Mouse (Mus musculus) heart, postnatal 0 days (tissue): ENCODE results near the gene Cyp4a12a. TPM values are rescaled to one million over a fixed set of nuclear protein-coding genes. Genes with fewer than 3 reads are reported as not detected.
"Not testable (repeated sequence)": the region's sequence is repeated elsewhere in the genome, so short reads cannot be mapped to it uniquely, and the experiment has no call there.

Experiments used
- ATAC-seq: fragments of 200-750 bp; cut with Nextera tagmentation; 2 replicates; pipeline ENCODE4 v1.8.0; 2017; ENCODE audit warnings: low read depth, moderate number of reproducible peaks, moderate library complexity; ENCODE audit not compliant: insufficient read depth
- DNase-seq: peaks from one replicate; pipeline ENCODE4 v3.0.0-alpha.2; 2016; ENCODE audit warnings: low spot score
- H3K27ac ChIP-seq: fragments of 300-500 bp; sonication (generic); 2 replicates; pipeline ENCODE4 v1.5.1; 2014; ENCODE audit warnings: low read depth, mild to moderate bottlenecking
- H3K27me3 ChIP-seq: fragments of 300-500 bp; sonication (generic); 2 replicates; pipeline ENCODE4 v1.6.1; 2014; ENCODE audit warnings: low read length, mixed read lengths; ENCODE audit not compliant: control insufficient read depth, insufficient read depth
- H3K36me3 ChIP-seq: fragments of 300-500 bp; sonication (generic); replicated peaks from 2 replicates; pipeline ENCODE4 v1.6.1; 2014; ENCODE audit warnings: low read length, mixed read lengths; ENCODE audit not compliant: control insufficient read depth, insufficient read depth
- H3K4me1 ChIP-seq: fragments of 300-500 bp; sonication (generic); 2 replicates; pipeline ENCODE4 v1.6.1; 2014; ENCODE audit warnings: antibody characterized with exemption; ENCODE audit not compliant: control insufficient read depth, insufficient read depth
- H3K4me2 ChIP-seq: fragments of 300-500 bp; sonication (generic); 2 replicates; pipeline ENCODE4 v1.6.1; 2014; ENCODE audit warnings: low read depth, mild to moderate bottlenecking, low read length, moderate library complexity
- H3K4me3 ChIP-seq: fragments of 300-500 bp; sonication (generic); 2 replicates; pipeline ENCODE4 v1.5.1; 2014; ENCODE audit warnings: low read depth, low read length
- H3K9ac ChIP-seq: fragments of 300-500 bp; sonication (generic); replicated peaks from 2 replicates; pipeline ENCODE4 v1.6.1; 2014; ENCODE audit warnings: low read depth, low read length, mixed read lengths
- H3K9me3 ChIP-seq: fragments of 300-500 bp; sonication (generic); replicated peaks from 2 replicates; pipeline ENCODE4 v1.6.1; 2016; ENCODE audit warnings: low read length; ENCODE audit not compliant: control insufficient read depth
- CTCF ChIP-seq: IDR thresholded peaks from 2 replicates; pipeline ENCODE4 v1.5.1; 2016; ENCODE audit warnings: antibody characterized with exemption, control low read depth, low read depth
- EP300 ChIP-seq: IDR thresholded peaks from 2 replicates; pipeline ENCODE4 v1.6.1; 2016; ENCODE audit warnings: antibody characterized with exemption, low read depth
- WGBS: fragments of 180-500 bp; shearing (Covaris S2); extraction: QIAGEN DNeasy Blood & Tissue Kit; methylation state at CpG from one replicate; pipeline ENCODE4 v1.1.7; 2014; 5-methylcytosine and 5-hydroxymethylcytosine counted together
- polyA plus RNA-seq: library from polyadenylated mRNA; unstranded; fragments of >200 nt; fragmentation: Nextera tagmentation; extraction: Ambion mirVana; gene quantifications from 2 replicates; pipeline ENCODE4 v1.2.1, GENCODE M21; 2015
- total RNA-seq: library from RNA; depleted of rRNA; stranded (reverse); fragments of >200 nt; gene quantifications from 2 replicates; pipeline ENCODE4 v1.2.3, GENCODE M21; 2014; ENCODE audit warnings: low replicate concordance; rRNA removed

Cyp4a12a gene
- not detected in 2 replicates for total RNA-seq
- not detected in 2 replicates for polyA plus RNA-seq

GRCm38 (mm10) chr4:115298746-115299145 is at the start of gene Cyp4a12a:
TSS of gene Cyp4a12a (plus strand) at chr4:115299046.
- not testable (repeated sequence) for ATAC-seq, H3K4me3 ChIP-seq, H3K9me3 ChIP-seq, H3K9ac ChIP-seq, H3K27me3 ChIP-seq, H3K27ac ChIP-seq, DNase-seq, H3K36me3 ChIP-seq, H3K4me2 ChIP-seq, H3K4me1 ChIP-seq

GRCm38 (mm10) chr4:115264687-115265569 is 33.9 kb upstream of the Cyp4a12a start:
- not testable (repeated sequence) for H3K27ac ChIP-seq, H3K4me2 ChIP-seq, H3K27me3 ChIP-seq, ATAC-seq, DNase-seq, H3K36me3 ChIP-seq, H3K9ac ChIP-seq, H3K4me1 ChIP-seq, H3K9me3 ChIP-seq, H3K4me3 ChIP-seq
- WGBS: 66% methylated on average over 3 of the region's 4 CpGs

- not testable (repeated sequence) for H3K36me3 ChIP-seq, H3K27ac ChIP-seq, H3K9me3 ChIP-seq, H3K27me3 ChIP-seq, H3K4me3 ChIP-seq, H3K4me1 ChIP-seq, H3K9ac ChIP-seq, ATAC-seq, DNase-seq, H3K4me2 ChIP-seq
- 85% methylated on average over 2 of the region's 3 CpGs for WGBS
Observed at GRCm38 (mm10) chr4:115278215-115278982, 20.4 kb upstream of the Cyp4a12a start.

- no peaks in the 10 kb centered on the region for H3K27me3 ChIP-seq
- no peaks in the 10 kb centered on the region for H3K36me3 ChIP-seq
- H3K27ac ChIP-seq: no peak overlapping the region
- no peaks in the 10 kb centered on the region for H3K9me3 ChIP-seq
- ATAC-seq (no peak), DNase-seq (no peak)
- no peak overlapping the region for H3K9ac ChIP-seq
- H3K4me3 ChIP-seq: no peak overlapping the region
- TF ChIP-seq EP300: no peak
- no peak for TF ChIP-seq CTCF
- H3K4me2 ChIP-seq: peak overlapping the region; percentile 58; the same call in 1 of the 2 replicates
- H3K4me1 ChIP-seq: no peaks in the 10 kb centered on the region
Observed at GRCm38 (mm10) chr4:115280342-115280741, 18.5 kb upstream of the Cyp4a12a start.

- H3K4me2 ChIP-seq: peak overlapping the region; percentile 58
- WGBS: 11% methylated on average over 10 of the region's 10 CpGs
- not testable (repeated sequence) for H3K4me1 ChIP-seq, ATAC-seq, H3K9me3 ChIP-seq, H3K27me3 ChIP-seq, H3K27ac ChIP-seq, H3K9ac ChIP-seq, H3K36me3 ChIP-seq, DNase-seq
- H3K4me3 ChIP-seq: peak overlapping the region; percentile 34
Observed at GRCm38 (mm10) chr4:115280779-115281178, 18.1 kb upstream of the Cyp4a12a start.

GRCm38 (mm10) chr4:115281231-115281767 is 17.5 kb upstream of the Cyp4a12a start:
- H3K9me3 ChIP-seq, H3K27me3 ChIP-seq, H3K36me3 ChIP-seq, H3K27ac ChIP-seq, DNase-seq, H3K4me1 ChIP-seq, ATAC-seq, H3K9ac ChIP-seq: not testable (repeated sequence)
- 12% methylated on average over 18 of the region's 23 CpGs for WGBS
- peak overlapping the region; percentile 34 for H3K4me3 ChIP-seq
- H3K4me2 ChIP-seq: peak overlapping the region; percentile 58

GRCm38 (mm10) chr4:115325722-115326121 is 26.9 kb downstream of the Cyp4a12a start:
- not testable (repeated sequence) for H3K27ac ChIP-seq, ATAC-seq, DNase-seq, H3K9me3 ChIP-seq, H3K36me3 ChIP-seq, H3K4me2 ChIP-seq, H3K9ac ChIP-seq, H3K27me3 ChIP-seq, H3K4me1 ChIP-seq, H3K4me3 ChIP-seq

- 72% methylated on average over 3 of the region's 3 CpGs for WGBS
- not testable (repeated sequence) for H3K36me3 ChIP-seq, H3K4me3 ChIP-seq, H3K27me3 ChIP-seq, H3K27ac ChIP-seq, ATAC-seq, H3K9me3 ChIP-seq, DNase-seq, H3K4me2 ChIP-seq, H3K4me1 ChIP-seq, H3K9ac ChIP-seq
Observed at GRCm38 (mm10) chr4:115365624-115366023, 66.8 kb downstream of the Cyp4a12a start.
